Mouse (Mus musculus) neural tube, embryonic 12.5 days (tissue): ENCODE measurements around the gene Armc7. TPM values are rescaled to one million over a fixed set of nuclear protein-coding genes. Genes with fewer than 3 reads are reported as not detected.
"Not testable (repeated sequence)": the region's sequence is repeated elsewhere in the genome, so short reads cannot be mapped to it uniquely, and the experiment has no call there.

Experiments
- ATAC-seq: fragments of 200-750 bp; cut with Nextera tagmentation; 2 replicates; pipeline ENCODE4 v1.8.0; 2017; ENCODE audit warnings: low read depth, mild to moderate bottlenecking, moderate TSS enrichment, moderate library complexity; ENCODE audit not compliant: low FRiP score
- H3K27ac ChIP-seq: fragments of 300-500 bp; sonication (generic); 2 replicates; pipeline ENCODE4 v1.5.1; 2016
- H3K27me3 ChIP-seq: fragments of 300-500 bp; sonication (generic); replicated peaks from 2 replicates; pipeline ENCODE4 v1.6.1; 2016; ENCODE audit warnings: mild to moderate bottlenecking
- H3K36me3 ChIP-seq: fragments of 300-500 bp; sonication (generic); 2 replicates; pipeline ENCODE4 v1.6.1; 2016; ENCODE audit warnings: mild to moderate bottlenecking
- H3K4me1 ChIP-seq: fragments of 300-500 bp; sonication (generic); 2 replicates; pipeline ENCODE4 v1.6.1; 2016
- H3K4me2 ChIP-seq: fragments of 300-500 bp; sonication (generic); replicated peaks from 2 replicates; pipeline ENCODE4 v1.6.1; 2016; ENCODE audit warnings: mild to moderate bottlenecking
- H3K4me3 ChIP-seq: fragments of 300-500 bp; sonication (generic); 2 replicates; pipeline ENCODE4 v1.5.1; 2016
- H3K9ac ChIP-seq: fragments of 300-500 bp; sonication (generic); 2 replicates; pipeline ENCODE4 v1.6.1; 2016; ENCODE audit warnings: mild to moderate bottlenecking
- H3K9me3 ChIP-seq: fragments of 300-500 bp; sonication (generic); 2 replicates; pipeline ENCODE4 v1.6.1; 2016; ENCODE audit warnings: mild to moderate bottlenecking
- WGBS: fragments of 180-500 bp; shearing (Covaris S2); methylation state at CpG from one replicate; pipeline ENCODE4 v1.1.7; 2016; 5-methylcytosine and 5-hydroxymethylcytosine counted together
- polyA plus RNA-seq: library from polyadenylated mRNA; unstranded; fragments of >200 nt; fragmentation: Nextera tagmentation; extraction: Ambion mirVana; gene quantifications from 2 replicates; pipeline ENCODE4 v1.2.1, GENCODE M21; 2016

The Armc7 gene
- polyA plus RNA-seq, 1 experiment from 2014 or later, result 12.9 TPM

GRCm38 (mm10) chr11:115441417-115441816, 34.0 kb upstream of the Armc7 start:
- 47% methylated on average over 15 of the region's 15 CpGs for WGBS
- Histone ChIP-seq H3K4me3 (no peak overlapping the region), H3K9ac (no peak overlapping the region), H3K4me1 (peaks cover 2% of the 10 kb centered on the region; the same call in 1 of the 2 replicates), H3K27me3 (0 out of 2 replicates have a peak, but pooled peaks cover 3% of the 10 kb centered on the region), H3K4me2 (peak overlapping the region; percentile 12; the same call in 1 of the 2 replicates), H3K27ac (no peak overlapping the region), H3K36me3 (no peaks in the 10 kb centered on the region), H3K9me3 (peaks cover 5% of the 10 kb centered on the region; the same call in 1 of the 2 replicates)
- no peak for ATAC-seq

GRCm38 (mm10) chr11:115446906-115447305, 28.6 kb upstream of the Armc7 start:
- Histone ChIP-seq H3K4me3 (no peak overlapping the region), H3K9me3 (no peaks in the 10 kb centered on the region), H3K27ac (no peak overlapping the region), H3K9ac (no peak overlapping the region), H3K27me3 (no peaks in the 10 kb centered on the region), H3K4me1 (no peaks in the 10 kb centered on the region), H3K4me2 (no peak overlapping the region), H3K36me3 (no peaks in the 10 kb centered on the region)
- no peak for ATAC-seq
- 82% methylated on average over 3 of the region's 3 CpGs for WGBS

GRCm38 (mm10) chr11:115447321-115447885, 28.1 kb upstream of the Armc7 start:
- Histone ChIP-seq H3K36me3 (no peaks in the 10 kb centered on the region), H3K27ac (no peak overlapping the region), H3K9me3 (no peaks in the 10 kb centered on the region), H3K9ac (no peak overlapping the region), H3K4me3 (no peak overlapping the region), H3K4me2 (no peak overlapping the region), H3K27me3 (no peaks in the 10 kb centered on the region), H3K4me1 (no peaks in the 10 kb centered on the region)
- 87% methylated on average over 11 of the region's 11 CpGs for WGBS
- no peak for ATAC-seq

- no peak overlapping the region for H3K4me3 ChIP-seq
- no peaks in the 10 kb centered on the region for H3K36me3 ChIP-seq
- no peaks in the 10 kb centered on the region for H3K9me3 ChIP-seq
- no peak overlapping the region for H3K4me2 ChIP-seq
- no peak overlapping the region for H3K27ac ChIP-seq
- 87% methylated on average over 16 of the region's 16 CpGs for WGBS
- H3K27me3 ChIP-seq, result no peaks in the 10 kb centered on the region
- H3K9ac ChIP-seq, result no peak overlapping the region
- no peaks in the 10 kb centered on the region for H3K4me1 ChIP-seq
- no peak for ATAC-seq
Observed at GRCm38 (mm10) chr11:115448075-115448474, 27.4 kb upstream of the Armc7 start.

DNA sequence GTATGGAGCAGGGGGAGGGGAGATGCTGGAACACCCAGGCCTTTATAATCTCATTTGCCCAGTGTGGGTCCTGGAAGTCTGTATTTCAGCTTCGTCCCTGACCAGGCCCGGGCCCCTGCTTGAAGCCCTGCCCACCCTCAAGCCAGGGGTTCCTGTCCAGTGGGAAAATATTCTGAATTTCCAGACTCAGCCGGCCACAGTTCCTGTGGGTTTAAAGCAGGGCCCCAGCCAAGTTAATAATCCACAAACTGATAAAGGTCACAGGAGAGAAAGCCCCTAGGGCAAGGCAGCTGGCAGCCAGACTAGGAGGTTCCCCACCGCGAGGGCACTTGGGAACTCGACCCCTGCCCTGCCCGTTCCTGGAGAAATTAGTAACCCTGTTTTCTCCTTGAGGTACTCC, 26.5 kb upstream of the Armc7 start:
- H3K4me2 ChIP-seq, result no peak overlapping the region
- 54% methylated on average over 7 of the region's 7 CpGs for whole genome bisulfite sequencing
- no peaks in the 10 kb centered on the region for H3K4me1 ChIP-seq
- H3K27me3 ChIP-seq, result no peaks in the 10 kb centered on the region
- H3K27ac ChIP-seq, result no peak overlapping the region
- H3K4me3 ChIP-seq, result no peak overlapping the region
- H3K9me3 ChIP-seq, result no peaks in the 10 kb centered on the region
- no peak overlapping the region for H3K9ac ChIP-seq
- no peaks in the 10 kb centered on the region for H3K36me3 ChIP-seq
- ATAC-seq, result no peak

DNA sequence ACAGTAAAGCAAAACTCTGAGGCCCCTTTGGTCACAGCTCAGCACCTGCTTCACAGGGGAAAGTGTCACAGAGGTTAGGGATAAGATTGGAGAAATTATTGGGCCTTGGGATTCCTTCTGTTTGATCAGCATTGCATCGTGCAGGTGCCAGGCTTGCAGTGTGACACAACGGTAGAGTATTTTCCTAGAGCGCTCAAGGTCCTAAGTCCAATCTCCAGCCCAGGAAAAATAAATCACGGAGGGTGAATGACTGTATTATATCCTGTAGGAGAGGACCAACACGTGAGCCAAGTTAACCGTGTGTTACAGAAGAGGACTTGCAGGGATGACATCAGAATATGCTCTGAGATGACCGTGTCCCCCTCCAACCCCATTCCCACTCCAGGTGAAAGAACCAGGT, 25.3 kb upstream of the Armc7 start:
- no peaks in the 10 kb centered on the region for H3K36me3 ChIP-seq
- no peak overlapping the region for H3K4me3 ChIP-seq
- 90% methylated on average over 7 of the region's 7 CpGs for WGBS
- no peaks in the 10 kb centered on the region for H3K9me3 ChIP-seq
- no peak overlapping the region for H3K9ac ChIP-seq
- ATAC-seq, result no peak
- H3K4me2 ChIP-seq, result no peak overlapping the region
- no peak overlapping the region for H3K27ac ChIP-seq
- no peaks in the 10 kb centered on the region for H3K4me1 ChIP-seq
- H3K27me3 ChIP-seq, result no peaks in the 10 kb centered on the region

GRCm38 (mm10) chr11:115451781-115452241, 23.7 kb upstream of the Armc7 start:
- H3K36me3 ChIP-seq, result no peaks in the 10 kb centered on the region
- 87% methylated on average over 8 of the region's 8 CpGs for WGBS
- H3K4me3 ChIP-seq, result no peak overlapping the region
- no peaks in the 10 kb centered on the region for H3K9me3 ChIP-seq
- H3K4me1 ChIP-seq, result no peaks in the 10 kb centered on the region
- no peak overlapping the region for H3K9ac ChIP-seq
- H3K27ac ChIP-seq, result no peak overlapping the region
- ATAC-seq, result no peak
- no peaks in the 10 kb centered on the region for H3K27me3 ChIP-seq
- no peak overlapping the region for H3K4me2 ChIP-seq

DNA sequence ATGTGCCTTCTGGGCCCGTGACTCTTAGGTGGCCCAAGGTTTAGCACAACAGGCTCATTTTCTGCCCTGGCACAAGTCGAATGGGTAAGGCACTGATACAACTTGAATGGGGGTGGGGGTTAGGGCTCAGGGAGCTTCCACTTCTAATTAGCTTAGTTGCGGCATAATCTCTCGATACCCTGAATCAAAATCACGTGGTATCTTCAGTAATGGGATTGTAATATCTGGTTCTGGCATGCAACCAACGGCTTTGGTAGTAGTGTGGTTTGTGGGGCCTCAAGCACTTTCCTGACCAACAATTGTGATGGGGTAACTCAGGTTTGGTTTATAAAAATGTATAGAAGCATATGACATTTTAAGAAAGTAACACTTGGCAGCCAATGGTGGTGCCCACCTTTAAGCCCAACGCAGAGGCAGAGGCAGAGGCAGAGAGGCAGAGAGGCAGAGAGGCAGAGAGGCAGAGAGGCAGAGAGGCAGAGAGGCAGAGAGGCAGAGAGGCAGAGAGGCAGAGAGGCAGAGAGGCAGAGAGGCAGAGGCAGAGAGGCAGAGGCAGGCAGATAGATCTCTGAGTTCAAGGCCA, 23.1 kb upstream of the Armc7 start:
- whole genome bisulfite sequencing, result 86% methylated on average over 7 of the region's 7 CpGs
- H3K9ac ChIP-seq, result no peak overlapping the region

GRCm38 (mm10) chr11:115453306-115453705, 22.2 kb upstream of the Armc7 start:
- WGBS, result 69% methylated on average over 4 of the region's 4 CpGs

More for the DNA sequence above, 23.1 kb upstream of the Armc7 start:
- Histone ChIP-seq H3K27ac (no peak overlapping the region), H3K4me1 (0 out of 2 replicates have a peak, but pooled peaks cover 3% of the 10 kb centered on the region), H3K27me3 (no peaks in the 10 kb centered on the region), H3K9me3 (no peaks in the 10 kb centered on the region), H3K4me3 (no peak overlapping the region), H3K4me2 (no peak overlapping the region), H3K36me3 (no peaks in the 10 kb centered on the region)
- ATAC-seq, result no peak

DNA sequence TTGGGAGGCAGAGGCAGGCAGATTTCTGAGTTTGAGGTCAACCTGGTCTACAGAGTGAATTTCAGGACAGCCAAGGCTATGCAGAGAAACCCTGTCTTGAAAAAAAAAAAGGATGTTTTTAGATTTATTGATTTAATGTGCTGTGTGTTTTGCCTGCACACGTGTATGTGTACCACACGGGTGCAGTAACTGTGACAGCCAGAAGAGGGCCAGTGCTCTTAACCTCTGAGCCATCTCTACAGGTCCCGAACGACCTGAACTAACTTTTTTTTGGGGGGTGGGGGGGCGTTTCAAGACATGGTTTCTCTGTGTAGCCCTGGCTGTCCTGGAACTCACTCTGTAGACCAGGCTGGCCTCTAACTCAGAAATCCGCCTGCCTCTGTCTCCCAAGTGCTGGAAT, 20.6 kb upstream of the Armc7 start:
- H3K27me3 ChIP-seq, H3K4me2 ChIP-seq, H3K4me3 ChIP-seq, H3K9ac ChIP-seq, ATAC-seq, H3K27ac ChIP-seq, H3K36me3 ChIP-seq, H3K9me3 ChIP-seq, H3K4me1 ChIP-seq: not testable (repeated sequence)
- WGBS, result 83% methylated on average over 6 of the region's 6 CpGs

More at GRCm38 (mm10) chr11:115453306-115453705, 22.2 kb upstream of the Armc7 start:
- no peaks in the 10 kb centered on the region for H3K27me3 ChIP-seq
- no peak overlapping the region for H3K9ac ChIP-seq
- H3K4me2 ChIP-seq, result no peak overlapping the region
- ATAC-seq, result no peak
- no peak overlapping the region for H3K4me3 ChIP-seq
- H3K27ac ChIP-seq, result no peak overlapping the region
- 0 out of 2 replicates have a peak, but pooled peaks cover 7% of the 10 kb centered on the region for H3K4me1 ChIP-seq
- no peaks in the 10 kb centered on the region for H3K36me3 ChIP-seq
- no peaks in the 10 kb centered on the region for H3K9me3 ChIP-seq

GRCm38 (mm10) chr11:115455619-115456018, 19.8 kb upstream of the Armc7 start:
- Histone ChIP-seq H3K27me3 (no peaks in the 10 kb centered on the region), H3K9me3 (no peaks in the 10 kb centered on the region), H3K36me3 (no peaks in the 10 kb centered on the region), H3K4me3 (no peak overlapping the region), H3K27ac (no peak overlapping the region), H3K4me1 (0 out of 2 replicates have a peak, but pooled peaks cover 7% of the 10 kb centered on the region), H3K4me2 (no peak overlapping the region), H3K9ac (no peak overlapping the region)
- WGBS, result 86% methylated on average over 15 of the region's 15 CpGs
- no peak for ATAC-seq

DNA sequence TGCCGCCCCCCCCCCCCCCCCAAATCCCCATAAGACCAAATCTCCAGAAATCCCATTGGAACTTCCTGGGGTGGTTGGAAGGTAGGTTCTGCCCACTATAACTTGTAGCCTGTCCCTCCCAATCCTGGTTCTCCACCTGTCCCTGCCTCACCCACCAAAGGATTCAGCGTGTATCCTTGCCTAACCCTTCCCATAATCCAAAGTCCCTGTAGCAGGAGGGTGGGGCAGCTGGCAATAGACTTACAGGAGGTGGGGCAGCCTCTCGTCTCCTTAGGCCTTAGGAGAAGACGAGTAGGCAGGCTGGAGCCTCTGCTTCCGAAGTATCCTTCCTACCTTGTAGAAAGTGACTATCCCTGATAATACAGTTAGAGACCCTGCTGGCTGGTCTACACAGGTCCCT, 19.3 kb upstream of the Armc7 start:
- H3K27ac ChIP-seq, result no peak overlapping the region
- H3K27me3 ChIP-seq, result no peaks in the 10 kb centered on the region
- no peaks in the 10 kb centered on the region for H3K36me3 ChIP-seq
- no peaks in the 10 kb centered on the region for H3K9me3 ChIP-seq
- 0 out of 2 replicates have a peak, but pooled peaks cover 7% of the 10 kb centered on the region for H3K4me1 ChIP-seq
- 89% methylated on average over 5 of the region's 5 CpGs for WGBS
- H3K9ac ChIP-seq, result no peak overlapping the region
- H3K4me3 ChIP-seq, result no peak overlapping the region
- no peak for ATAC-seq
- no peak overlapping the region for H3K4me2 ChIP-seq

- Histone ChIP-seq H3K36me3 (no peaks in the 10 kb centered on the region), H3K9me3 (no peaks in the 10 kb centered on the region), H3K4me3 (no peak overlapping the region), H3K4me1 (0 out of 2 replicates have a peak, but pooled peaks cover 7% of the 10 kb centered on the region), H3K27ac (no peak overlapping the region), H3K4me2 (no peak overlapping the region), H3K9ac (no peak overlapping the region), H3K27me3 (no peaks in the 10 kb centered on the region)
- 45% methylated on average over 6 of the region's 6 CpGs for WGBS
- ATAC-seq, result no peak
Observed at GRCm38 (mm10) chr11:115457405-115457804, 18.1 kb upstream of the Armc7 start.
